Mouse (Mus musculus): Measurements from ENCODE around the gene Cdk5r2.

DNA sequence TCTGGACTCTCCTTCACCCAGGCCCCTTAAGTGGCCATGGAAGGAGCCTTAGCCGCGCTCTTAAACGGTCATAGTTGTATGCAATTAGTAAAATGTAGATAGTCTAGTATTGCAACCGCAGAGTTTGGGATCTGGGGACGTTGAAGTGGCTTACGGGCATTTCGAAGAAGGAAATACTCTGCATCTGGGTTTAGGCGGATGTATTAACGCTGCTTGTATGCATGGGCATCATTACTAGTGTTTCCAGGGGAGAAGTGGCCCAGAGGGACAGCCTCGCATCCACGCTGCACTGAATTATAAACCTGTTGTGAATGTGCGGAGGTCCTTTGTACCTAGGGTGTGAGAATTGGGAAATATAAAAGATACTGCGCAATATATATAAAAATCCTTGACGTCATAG lies 37.5 kb upstream of the Cdk5r2 start:
- TF ChIP-seq POLR2A (IDR thresholded peaks at IDR 0.05; ENCODE audit: insufficient read depth, low read depth, low read length) = no peak
- no peak for TF ChIP-seq CTCF (IDR thresholded peaks at IDR 0.05)
- no peak for TF ChIP-seq EP300 (IDR thresholded peaks at IDR 0.05; ENCODE audit: insufficient read depth, low read depth, low read length)

All from heart, adult 2 months (tissue).